8 mouse cellular contexts compared by ENCODE assay signal in the genomic region with DNA sequence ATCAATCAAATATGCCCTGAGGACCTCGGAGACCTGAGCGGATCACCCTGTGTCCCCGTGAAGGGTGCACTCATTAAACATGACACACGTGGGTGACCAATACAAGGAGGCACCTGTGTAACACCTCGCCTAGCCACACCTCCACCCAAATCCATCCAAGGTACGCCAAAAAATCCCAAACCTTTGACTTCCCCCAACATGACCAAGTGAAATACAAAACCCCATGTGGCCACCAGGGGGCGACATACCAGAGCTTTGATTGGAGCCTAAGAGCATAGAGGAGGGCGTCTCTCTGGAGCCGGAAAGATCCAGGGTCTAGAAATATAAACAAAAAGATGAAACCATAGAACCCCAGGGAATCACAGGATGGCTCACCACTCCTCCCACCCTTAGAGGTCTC.
DNase-seq lines count a peak whose midpoint lies in the region; ATAC-seq and TF ChIP-seq lines count a peak whose summit lies in the region.

No protein-coding gene starts in this region.

- H3K36me3 ChIP-seq in forebrain, embryonic 12.5 days (replicated peaks): peaks cover 94% of the 10 kb centered on the region
- peaks cover 50% of the 10 kb centered on the region; the same call in 1 of the 2 replicates for H3K36me3 ChIP-seq in hindbrain, postnatal 0 days (ENCODE audit: insufficient read depth, low read length)
- peaks cover 96% of the 10 kb centered on the region for H3K36me3 ChIP-seq in liver, embryonic 15.5 days (replicated peaks)
- H3K36me3 ChIP-seq in neural tube, embryonic 12.5 days: peaks cover 92% of the 10 kb centered on the region

- H3K27me3 ChIP-seq in forebrain, embryonic 12.5 days: no peaks in the 10 kb centered on the region
- H3K27me3 ChIP-seq in hindbrain, postnatal 0 days (ENCODE audit: insufficient read depth, low read length): no peaks in the 10 kb centered on the region
- H3K27me3 ChIP-seq in liver, embryonic 15.5 days: no peaks in the 10 kb centered on the region
- H3K27me3 ChIP-seq in neural tube, embryonic 12.5 days (replicated peaks): no peaks in the 10 kb centered on the region

- 0 out of 2 replicates have a peak, but pooled peaks have one; percentile 21 for ATAC-seq in forebrain, embryonic 12.5 days (ENCODE audit: low FRiP score)
- peak; percentile 50; the same call in 1 of the 2 replicates for ATAC-seq in hindbrain, postnatal 0 days
- ATAC-seq in liver, embryonic 15.5 days (ENCODE audit: insufficient read depth): 0 out of 2 replicates have a peak, but pooled peaks have one; percentile 7
- ATAC-seq in neural tube, embryonic 12.5 days (ENCODE audit: low FRiP score, low read depth): 0 out of 2 replicates have a peak, but pooled peaks have one; percentile 18
- no peak for ATAC-seq in megakaryocyte-erythroid progenitor cell, adult 5-6 weeks (replicated peaks; ENCODE audit: low FRiP score, low TSS enrichment, poor library complexity, severe bottlenecking)

- H3K4me3 ChIP-seq in bone marrow macrophage, adult 2 months (ENCODE audit: insufficient read depth, low read length): no peak overlapping the region
- no peak overlapping the region for H3K4me3 ChIP-seq in forebrain, embryonic 12.5 days (replicated peaks)
- no peak overlapping the region for H3K4me3 ChIP-seq in hindbrain, postnatal 0 days (ENCODE audit: low read length)
- no peak overlapping the region for H3K4me3 ChIP-seq in liver, embryonic 15.5 days (replicated peaks)
- H3K4me3 ChIP-seq in neural tube, embryonic 12.5 days: no peak overlapping the region

- H3K9ac ChIP-seq in forebrain, embryonic 12.5 days: no peak overlapping the region
- H3K9ac ChIP-seq in hindbrain, postnatal 0 days (replicated peaks; ENCODE audit: low read length): no peak overlapping the region
- H3K9ac ChIP-seq in liver, embryonic 15.5 days: no peak overlapping the region
- no peak overlapping the region for H3K9ac ChIP-seq in neural tube, embryonic 12.5 days

- 70% methylated on average over 9 of the region's 9 CpGs for WGBS in forebrain, embryonic 12.5 days
- whole genome bisulfite sequencing in hindbrain, postnatal 0 days: 69% methylated on average over 9 of the region's 9 CpGs
- WGBS in liver, embryonic 15.5 days (ENCODE audit: insufficient replicate concordance): 63% methylated on average over 9 of the region's 9 CpGs
- WGBS in neural tube, embryonic 12.5 days: 72% methylated on average over 9 of the region's 9 CpGs

- H3K9me3 ChIP-seq in forebrain, embryonic 12.5 days: no peaks in the 10 kb centered on the region
- H3K9me3 ChIP-seq in hindbrain, postnatal 0 days (ENCODE audit: low read length): no peaks in the 10 kb centered on the region
- H3K9me3 ChIP-seq in liver, embryonic 15.5 days (replicated peaks): no peaks in the 10 kb centered on the region
- no peaks in the 10 kb centered on the region for H3K9me3 ChIP-seq in neural tube, embryonic 12.5 days

- H3K4me2 ChIP-seq in forebrain, embryonic 12.5 days: no peak overlapping the region
- H3K4me2 ChIP-seq in hindbrain, postnatal 0 days (ENCODE audit: low read depth, low read length): no peak overlapping the region
- no peak overlapping the region for H3K4me2 ChIP-seq in liver, embryonic 15.5 days
- H3K4me2 ChIP-seq in neural tube, embryonic 12.5 days (replicated peaks): no peak overlapping the region

- no peak overlapping the region for H3K27ac ChIP-seq in bone marrow macrophage, adult 2 months (ENCODE audit: insufficient read depth, low read depth, low read length)
- H3K27ac ChIP-seq in forebrain, embryonic 12.5 days: peak overlapping the region; percentile 46; the same call in 1 of the 2 replicates
- H3K27ac ChIP-seq in hindbrain, postnatal 0 days: no peak overlapping the region
- no peak overlapping the region for H3K27ac ChIP-seq in liver, embryonic 15.5 days (replicated peaks)
- H3K27ac ChIP-seq in neural tube, embryonic 12.5 days: no peak overlapping the region

- DNase-seq in 416B (ENCODE audit: low read depth): peak; percentile 60
- peak; percentile 81 for DNase-seq in CD4-positive, CD25-positive, alpha-beta regulatory T cell, adult 2 months (ENCODE audit: low read depth, low spot score)
- DNase-seq in hindbrain, postnatal 0 days (ENCODE audit: low spot score): peak; percentile 74

- no peak for TF ChIP-seq POLR2A in bone marrow macrophage, adult 2 months (IDR thresholded peaks at IDR 0.05; ENCODE audit: borderline replicate concordance, low read depth, low read length)

- TF ChIP-seq CTCF in bone marrow macrophage, adult 2 months (IDR thresholded peaks at IDR 0.05; ENCODE audit: low read depth, low read length): peak; percentile 97
- peak; percentile 89 for TF ChIP-seq CTCF in hindbrain, postnatal 0 days (IDR thresholded peaks at IDR 0.05; ENCODE audit: low read depth)

- H3K4me1 ChIP-seq in bone marrow macrophage, adult 2 months (ENCODE audit: control insufficient read depth, insufficient read depth, low read length): peaks cover 18% of the 10 kb centered on the region
- peaks cover 10% of the 10 kb centered on the region for H3K4me1 ChIP-seq in forebrain, embryonic 12.5 days
- H3K4me1 ChIP-seq in hindbrain, postnatal 0 days (ENCODE audit: insufficient read depth, low read length): peaks cover 5% of the 10 kb centered on the region
- peaks cover 8% of the 10 kb centered on the region; the same call in 1 of the 2 replicates for H3K4me1 ChIP-seq in liver, embryonic 15.5 days (replicated peaks)
- H3K4me1 ChIP-seq in neural tube, embryonic 12.5 days: peaks cover 9% of the 10 kb centered on the region
